Mouse (Mus musculus) liver, embryonic 14 days (tissue): ENCODE results near the gene Fer. TPM values are rescaled to one million over a fixed set of nuclear protein-coding genes. Genes with fewer than 3 reads are reported as not detected.

Experiments
- polyA plus RNA-seq: library from polyadenylated mRNA; depleted of rRNA; stranded (reverse); fragments of >200 nt; gene quantifications from 2 replicates; pipeline ENCODE4 v1.2.3, GENCODE M21; 2012; rRNA removed

Fer gene
- 3.4 and 3.5 TPM in 2 replicates for polyA plus RNA-seq

GRCm38 (mm10) chr17:63863012-63863630, at the start of gene Fer:
TSS of gene Fer (plus strand) at chr17:63863062.

DNA sequence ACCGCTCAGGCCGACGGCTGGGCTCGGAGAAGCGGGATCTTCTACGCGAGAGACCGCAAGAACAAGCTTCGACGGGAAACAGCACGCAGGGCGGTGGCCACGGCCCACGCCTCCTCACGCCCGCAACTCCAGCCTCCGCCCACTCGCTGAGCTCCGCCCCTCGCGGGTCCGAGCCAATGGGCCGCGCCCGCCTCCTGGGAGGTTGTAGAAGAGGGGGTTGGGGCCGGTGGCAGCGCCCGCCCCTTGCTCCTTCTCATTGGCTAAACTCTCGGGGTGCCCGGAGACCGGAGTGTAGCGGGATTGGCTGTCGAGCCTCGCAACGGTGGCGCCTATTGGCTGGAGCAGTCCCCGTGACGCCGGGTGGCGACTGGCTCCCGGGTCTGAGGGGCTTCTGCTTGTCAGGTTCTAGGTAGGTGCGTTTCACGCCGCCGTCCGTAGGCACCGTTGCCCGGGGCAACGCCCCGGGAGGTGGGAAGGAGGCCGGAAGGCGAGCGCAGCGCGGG, 836 bp downstream of the Fer start, which contains the start of gene A930002H24Rik:
TSS of gene A930002H24Rik (minus strand) at position 145 of the 503 bp plus-strand sequence.

Other genes with a start within 250 kb of the Fer start
- gene A930002H24Rik, start 729 bp downstream of the Fer start, polyA plus RNA-seq: 0.43 and 0.66 TPM in 2 replicates